Mouse (Mus musculus): ENCODE results near the gene Ermard. TPM values are rescaled to one million over a fixed set of nuclear protein-coding genes. Genes with fewer than 3 reads are reported as not detected.
"Not testable (repeated sequence)": the region's sequence is repeated elsewhere in the genome, so short reads cannot be mapped to it uniquely, and the experiment has no call there.

Ermard gene
- polyA plus RNA-seq (2011; ENCODE audit: insufficient read length, low read depth, missing spikeins): 47.8 and 67.9 TPM in 2 replicates

DNA sequence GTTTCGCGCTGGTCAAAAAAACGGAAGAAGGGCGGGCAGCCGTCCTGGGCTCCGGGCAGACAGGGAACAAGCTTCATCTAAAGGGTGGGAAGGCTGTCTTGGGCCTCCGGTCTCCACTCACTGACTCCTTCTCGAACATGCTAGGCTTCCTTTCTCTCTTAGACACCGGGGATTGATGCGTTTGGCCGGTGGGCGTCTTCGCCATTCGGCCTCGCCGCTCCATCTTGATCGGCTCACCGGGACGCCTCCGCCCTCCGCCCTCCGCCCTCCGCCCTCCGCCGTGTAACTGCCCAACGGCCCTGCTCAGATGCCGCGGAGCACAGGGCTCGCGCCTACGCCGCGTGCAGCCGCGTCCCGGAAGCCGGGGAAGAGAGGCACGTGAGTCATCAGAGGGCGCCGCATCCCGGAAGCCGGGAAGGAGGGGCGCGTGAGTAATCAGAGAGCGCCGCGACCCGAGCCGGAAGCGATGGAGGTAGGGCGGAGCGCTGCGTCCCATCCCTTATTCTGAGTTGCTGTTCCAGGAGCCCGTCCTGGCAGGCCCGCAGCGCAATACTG lies at the start of gene Ermard, which contains the start of the genes Tcte3 and Gm3448:
Gene Ermard (plus strand): TSS at position 34 of the 555 bp plus-strand sequence.
Gene Tcte3 (minus strand): TSS at position 314 of the 555 bp plus-strand sequence.
Gene Gm3448 (minus strand): TSS at position 363 of the 555 bp plus-strand sequence.
- not testable (repeated sequence) for H3K4me3 ChIP-seq (ENCODE audit: insufficient read depth, low read length); H3K27ac ChIP-seq (ENCODE audit: insufficient read depth, low read length); H3K4me1 ChIP-seq (ENCODE audit: control insufficient read depth, insufficient read depth, low read length)

DNA sequence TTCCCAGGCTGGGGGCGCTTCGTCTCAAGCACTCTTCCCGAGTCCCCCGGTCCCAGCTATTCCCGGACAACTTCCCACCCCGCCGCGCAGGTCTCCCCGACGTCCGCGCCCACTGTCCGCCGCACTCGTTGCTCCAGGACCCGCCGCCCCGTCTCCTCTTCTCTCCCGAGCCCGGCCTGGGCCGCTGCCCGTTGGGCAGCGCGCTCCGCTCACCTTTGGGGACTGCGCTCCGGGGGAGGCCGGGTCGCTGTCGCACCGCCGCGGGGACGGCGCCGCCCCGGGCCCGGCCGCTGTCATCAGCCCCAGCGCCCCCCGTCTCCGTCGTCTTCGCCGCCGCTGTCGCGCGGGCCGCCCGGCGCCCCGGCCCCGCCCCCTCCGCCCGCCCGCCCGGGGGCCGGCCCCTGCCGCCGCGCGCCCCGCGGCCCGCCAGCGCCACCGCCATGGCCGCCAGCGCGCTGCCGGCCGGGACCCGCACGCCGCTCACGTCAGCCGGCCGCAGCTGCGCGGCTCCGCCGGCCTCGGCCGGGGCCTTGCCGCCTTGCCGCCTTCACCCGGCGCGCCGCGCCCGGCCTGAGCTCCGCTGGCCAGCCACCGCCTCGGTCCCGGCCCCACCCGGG lies 48.4 kb upstream of the Ermard start:
- H3K4me1 ChIP-seq (ENCODE audit: control insufficient read depth, insufficient read depth, low read length); H3K27ac ChIP-seq (ENCODE audit: insufficient read depth, low read length): not testable (repeated sequence)

DNA sequence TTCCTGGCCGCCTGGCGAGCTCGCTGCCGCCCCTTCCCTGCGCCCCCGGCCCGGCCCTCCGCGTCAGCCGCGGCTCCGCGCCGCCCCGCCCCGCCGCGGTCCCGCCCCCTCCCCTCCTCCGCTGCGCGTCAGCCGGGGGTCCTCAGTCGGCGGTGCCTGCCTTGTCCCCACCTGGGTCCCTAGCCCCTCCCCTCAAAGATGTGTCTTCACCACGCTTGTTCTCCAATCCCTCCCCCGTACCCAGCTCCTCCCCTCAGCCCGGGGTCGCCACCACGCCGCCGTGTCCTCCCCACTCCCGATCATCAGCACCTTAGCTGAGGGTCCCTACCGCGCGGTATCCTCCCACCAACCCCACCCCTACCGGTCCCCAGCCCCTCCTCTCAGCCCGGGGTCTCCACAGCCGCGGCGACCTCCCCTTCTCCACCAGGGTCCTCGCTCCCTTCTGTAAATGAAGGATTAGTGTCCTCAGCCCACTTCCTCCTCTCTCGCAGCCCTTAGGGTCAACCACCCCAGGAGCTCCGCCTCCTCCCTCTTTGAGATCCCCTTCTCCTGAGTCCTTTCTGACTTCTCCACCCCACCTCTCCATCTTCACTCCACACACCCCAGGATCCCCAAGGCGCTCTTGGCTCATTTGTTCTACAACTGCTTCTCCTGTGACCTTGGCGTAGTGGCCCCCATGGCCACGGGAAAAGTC lies 47.7 kb upstream of the Ermard start:
- not testable (repeated sequence) for H3K4me3 ChIP-seq (ENCODE audit: insufficient read depth, low read length); H3K27ac ChIP-seq (ENCODE audit: insufficient read depth, low read length); H3K4me1 ChIP-seq (ENCODE audit: control insufficient read depth, insufficient read depth, low read length)

More for the DNA sequence above, 48.4 kb upstream of the Ermard start:
- not testable (repeated sequence) for H3K4me3 ChIP-seq (ENCODE audit: insufficient read depth, low read length)

DNA sequence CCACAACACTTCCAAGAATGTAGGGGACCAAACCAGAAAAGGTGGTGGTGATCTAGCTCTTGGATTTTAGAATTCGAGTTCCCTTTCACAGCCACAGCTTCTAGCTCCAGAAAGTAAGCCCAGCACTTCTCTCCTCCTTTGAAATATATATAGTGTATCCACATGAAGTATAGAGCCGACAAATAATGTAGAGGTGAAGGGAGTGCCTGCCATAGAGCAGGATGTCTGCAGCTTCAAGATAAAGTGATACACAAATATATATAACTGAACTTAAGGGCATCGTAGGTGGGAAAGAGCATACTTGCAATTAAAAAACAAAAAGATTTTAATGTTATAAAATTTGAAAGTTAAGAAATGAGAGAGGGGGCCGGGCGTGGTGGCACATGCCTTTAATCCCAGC lies 46.9 kb upstream of the Ermard start:
- not testable (repeated sequence) for H3K4me3 ChIP-seq (ENCODE audit: insufficient read depth, low read length); H3K27ac ChIP-seq (ENCODE audit: insufficient read depth, low read length); H3K4me1 ChIP-seq (ENCODE audit: control insufficient read depth, insufficient read depth, low read length)

DNA sequence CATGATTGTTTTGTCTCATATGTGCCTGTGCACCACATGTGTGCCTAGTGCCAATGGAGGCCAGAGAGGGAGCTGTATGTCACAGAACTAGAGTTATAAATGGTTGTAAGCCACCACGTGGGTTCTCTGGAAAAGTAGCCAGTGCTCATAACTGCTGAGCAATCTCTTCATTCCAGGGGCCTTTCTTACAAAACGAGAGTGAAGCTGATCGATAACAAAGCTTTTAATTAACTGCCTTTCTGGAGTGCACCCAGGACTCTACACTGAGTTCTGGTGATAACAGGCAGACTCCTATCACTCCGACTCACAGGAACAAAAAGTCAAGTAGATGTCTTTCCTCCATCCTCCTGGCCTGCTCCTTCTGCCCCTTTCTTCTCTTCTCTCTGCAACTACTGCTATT lies 41.0 kb upstream of the Ermard start:
- H3K27ac ChIP-seq (ENCODE audit: insufficient read depth, low read length); H3K4me1 ChIP-seq (ENCODE audit: control insufficient read depth, insufficient read depth, low read length); H3K4me3 ChIP-seq (ENCODE audit: insufficient read depth, low read length): not testable (repeated sequence)

DNA sequence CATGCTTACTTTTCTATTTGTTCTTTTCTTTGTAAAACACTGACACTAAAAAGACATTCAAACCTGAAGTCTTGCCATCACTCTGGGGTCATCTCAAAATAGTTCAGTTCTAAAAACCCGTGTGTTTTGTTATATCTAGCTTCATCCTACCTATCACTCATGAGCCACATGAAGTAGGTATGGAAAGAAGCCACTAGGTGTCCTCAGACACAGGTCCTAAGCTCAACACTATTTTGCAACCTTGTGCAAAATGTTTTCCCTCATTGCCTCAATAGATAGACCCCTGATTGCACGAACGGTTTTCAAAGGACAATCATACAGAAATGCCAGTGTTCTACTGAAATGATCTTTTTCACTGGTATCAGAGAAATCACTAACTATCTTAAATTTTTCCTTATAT lies 31.9 kb upstream of the Ermard start:
- H3K4me3 ChIP-seq (ENCODE audit: insufficient read depth, low read length); H3K27ac ChIP-seq (ENCODE audit: insufficient read depth, low read length); H3K4me1 ChIP-seq (ENCODE audit: control insufficient read depth, insufficient read depth, low read length): not testable (repeated sequence)

DNA sequence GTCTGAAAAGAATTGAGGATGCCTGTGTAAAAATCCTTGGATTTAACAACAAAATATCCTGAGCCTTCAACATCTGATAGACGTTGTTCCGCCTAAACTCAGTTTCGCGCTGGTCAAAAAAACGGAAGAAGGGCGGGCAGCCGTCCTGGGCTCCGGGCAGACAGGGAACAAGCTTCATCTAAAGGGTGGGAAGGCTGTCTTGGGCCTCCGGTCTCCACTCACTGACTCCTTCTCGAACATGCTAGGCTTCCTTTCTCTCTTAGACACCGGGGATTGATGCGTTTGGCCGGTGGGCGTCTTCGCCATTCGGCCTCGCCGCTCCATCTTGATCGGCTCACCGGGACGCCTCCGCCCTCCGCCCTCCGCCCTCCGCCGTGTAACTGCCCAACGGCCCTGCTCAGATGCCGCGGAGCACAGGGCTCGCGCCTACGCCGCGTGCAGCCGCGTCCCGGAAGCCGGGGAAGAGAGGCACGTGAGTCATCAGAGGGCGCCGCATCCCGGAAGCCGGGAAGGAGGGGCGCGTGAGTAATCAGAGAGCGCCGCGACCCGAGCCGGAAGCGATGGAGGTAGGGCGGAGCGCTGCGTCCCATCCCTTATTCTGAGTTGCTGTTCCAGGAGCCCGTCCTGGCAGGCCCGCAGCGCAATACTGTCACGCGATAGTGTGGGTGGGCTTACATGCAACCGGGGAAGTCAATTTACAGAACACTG lies 31.1 kb upstream of the Ermard start, which contains the start of gene Gm3435:
Gene Gm3435 (plus strand): TSS at position 471 of the 708 bp plus-strand sequence.
- not testable (repeated sequence) for H3K27ac ChIP-seq (ENCODE audit: insufficient read depth, low read length); H3K4me1 ChIP-seq (ENCODE audit: control insufficient read depth, insufficient read depth, low read length); H3K4me3 ChIP-seq (ENCODE audit: insufficient read depth, low read length)

DNA sequence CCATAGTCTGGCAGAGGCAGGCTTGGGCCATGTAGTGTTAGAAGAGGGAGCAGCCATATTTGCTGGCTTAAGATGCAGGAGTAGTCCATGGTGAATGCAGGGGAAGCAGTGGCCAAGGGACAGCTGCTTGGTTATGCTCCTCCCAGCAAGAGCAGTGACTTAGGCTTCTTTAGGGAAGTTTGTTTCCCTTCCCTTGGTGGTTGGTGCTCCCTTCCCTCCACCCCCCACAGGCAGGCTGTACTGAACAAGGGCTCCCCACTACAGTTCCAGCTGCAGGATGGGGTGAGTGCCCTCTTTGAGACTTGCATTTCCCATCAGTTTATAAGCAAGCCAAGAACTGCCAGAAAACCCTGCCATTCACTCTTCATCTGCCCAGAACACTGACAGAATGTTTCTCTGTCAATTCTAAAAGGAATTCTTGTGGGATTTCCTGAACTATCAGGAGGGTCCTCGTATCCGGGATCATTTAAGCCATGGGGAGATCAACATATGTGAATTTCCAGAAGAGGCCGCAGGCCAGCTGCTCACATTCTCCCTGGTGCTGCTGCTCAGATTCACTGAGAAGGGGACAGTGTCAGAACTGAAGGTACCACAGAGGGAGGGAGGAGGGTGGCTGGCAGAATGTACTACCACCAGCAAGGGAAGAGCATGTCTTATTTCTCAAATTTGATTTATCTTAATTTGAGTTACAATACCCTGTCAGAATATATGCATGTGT lies 19.3 kb upstream of the Ermard start:
- not testable (repeated sequence) for H3K4me1 ChIP-seq (ENCODE audit: control insufficient read depth, insufficient read depth, low read length); H3K4me3 ChIP-seq (ENCODE audit: insufficient read depth, low read length)
- H3K27ac ChIP-seq (ENCODE audit: insufficient read depth, low read length): peak overlapping the region; percentile 15; the same call in 1 of the 2 replicates

DNA sequence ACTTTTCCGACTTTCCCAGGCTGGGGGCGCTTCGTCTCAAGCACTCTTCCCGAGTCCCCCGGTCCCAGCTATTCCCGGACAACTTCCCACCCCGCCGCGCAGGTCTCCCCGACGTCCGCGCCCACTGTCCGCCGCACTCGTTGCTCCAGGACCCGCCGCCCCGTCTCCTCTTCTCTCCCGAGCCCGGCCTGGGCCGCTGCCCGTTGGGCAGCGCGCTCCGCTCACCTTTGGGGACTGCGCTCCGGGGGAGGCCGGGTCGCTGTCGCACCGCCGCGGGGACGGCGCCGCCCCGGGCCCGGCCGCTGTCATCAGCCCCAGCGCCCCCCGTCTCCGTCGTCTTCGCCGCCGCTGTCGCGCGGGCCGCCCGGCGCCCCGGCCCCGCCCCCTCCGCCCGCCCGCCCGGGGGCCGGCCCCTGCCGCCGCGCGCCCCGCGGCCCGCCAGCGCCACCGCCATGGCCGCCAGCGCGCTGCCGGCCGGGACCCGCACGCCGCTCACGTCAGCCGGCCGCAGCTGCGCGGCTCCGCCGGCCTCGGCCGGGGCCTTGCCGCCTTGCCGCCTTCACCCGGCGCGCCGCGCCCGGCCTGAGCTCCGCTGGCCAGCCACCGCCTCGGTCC lies 17.0 kb upstream of the Ermard start:
- not testable (repeated sequence) for H3K4me1 ChIP-seq (ENCODE audit: control insufficient read depth, insufficient read depth, low read length); H3K4me3 ChIP-seq (ENCODE audit: insufficient read depth, low read length)

DNA sequence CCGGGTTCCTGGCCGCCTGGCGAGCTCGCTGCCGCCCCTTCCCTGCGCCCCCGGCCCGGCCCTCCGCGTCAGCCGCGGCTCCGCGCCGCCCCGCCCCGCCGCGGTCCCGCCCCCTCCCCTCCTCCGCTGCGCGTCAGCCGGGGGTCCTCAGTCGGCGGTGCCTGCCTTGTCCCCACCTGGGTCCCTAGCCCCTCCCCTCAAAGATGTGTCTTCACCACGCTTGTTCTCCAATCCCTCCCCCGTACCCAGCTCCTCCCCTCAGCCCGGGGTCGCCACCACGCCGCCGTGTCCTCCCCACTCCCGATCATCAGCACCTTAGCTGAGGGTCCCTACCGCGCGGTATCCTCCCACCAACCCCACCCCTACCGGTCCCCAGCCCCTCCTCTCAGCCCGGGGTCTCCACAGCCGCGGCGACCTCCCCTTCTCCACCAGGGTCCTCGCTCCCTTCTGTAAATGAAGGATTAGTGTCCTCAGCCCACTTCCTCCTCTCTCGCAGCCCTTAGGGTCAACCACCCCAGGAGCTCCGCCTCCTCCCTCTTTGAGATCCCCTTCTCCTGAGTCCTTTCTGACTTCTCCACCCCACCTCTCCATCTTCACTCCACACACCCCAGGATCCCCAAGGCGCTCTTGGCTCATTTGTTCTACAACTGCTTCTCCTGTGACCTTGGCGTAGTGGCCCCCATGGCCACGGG lies 16.4 kb upstream of the Ermard start:
- H3K4me1 ChIP-seq (ENCODE audit: control insufficient read depth, insufficient read depth, low read length); H3K27ac ChIP-seq (ENCODE audit: insufficient read depth, low read length); H3K4me3 ChIP-seq (ENCODE audit: insufficient read depth, low read length): not testable (repeated sequence)

More for the DNA sequence above, 17.0 kb upstream of the Ermard start:
- not testable (repeated sequence) for H3K27ac ChIP-seq (ENCODE audit: insufficient read depth, low read length)

DNA sequence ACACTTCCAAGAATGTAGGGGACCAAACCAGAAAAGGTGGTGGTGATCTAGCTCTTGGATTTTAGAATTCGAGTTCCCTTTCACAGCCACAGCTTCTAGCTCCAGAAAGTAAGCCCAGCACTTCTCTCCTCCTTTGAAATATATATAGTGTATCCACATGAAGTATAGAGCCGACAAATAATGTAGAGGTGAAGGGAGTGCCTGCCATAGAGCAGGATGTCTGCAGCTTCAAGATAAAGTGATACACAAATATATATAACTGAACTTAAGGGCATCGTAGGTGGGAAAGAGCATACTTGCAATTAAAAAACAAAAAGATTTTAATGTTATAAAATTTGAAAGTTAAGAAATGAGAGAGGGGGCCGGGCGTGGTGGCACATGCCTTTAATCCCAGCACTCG lies 15.5 kb upstream of the Ermard start:
- H3K4me1 ChIP-seq (ENCODE audit: control insufficient read depth, insufficient read depth, low read length); H3K27ac ChIP-seq (ENCODE audit: insufficient read depth, low read length); H3K4me3 ChIP-seq (ENCODE audit: insufficient read depth, low read length): not testable (repeated sequence)

DNA sequence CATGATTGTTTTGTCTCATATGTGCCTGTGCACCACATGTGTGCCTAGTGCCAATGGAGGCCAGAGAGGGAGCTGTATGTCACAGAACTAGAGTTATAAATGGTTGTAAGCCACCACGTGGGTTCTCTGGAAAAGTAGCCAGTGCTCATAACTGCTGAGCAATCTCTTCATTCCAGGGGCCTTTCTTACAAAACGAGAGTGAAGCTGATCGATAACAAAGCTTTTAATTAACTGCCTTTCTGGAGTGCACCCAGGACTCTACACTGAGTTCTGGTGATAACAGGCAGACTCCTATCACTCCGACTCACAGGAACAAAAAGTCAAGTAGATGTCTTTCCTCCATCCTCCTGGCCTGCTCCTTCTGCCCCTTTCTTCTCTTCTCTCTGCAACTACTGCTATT lies 9.6 kb upstream of the Ermard start:
- H3K27ac ChIP-seq (ENCODE audit: insufficient read depth, low read length); H3K4me3 ChIP-seq (ENCODE audit: insufficient read depth, low read length): not testable (repeated sequence)

DNA sequence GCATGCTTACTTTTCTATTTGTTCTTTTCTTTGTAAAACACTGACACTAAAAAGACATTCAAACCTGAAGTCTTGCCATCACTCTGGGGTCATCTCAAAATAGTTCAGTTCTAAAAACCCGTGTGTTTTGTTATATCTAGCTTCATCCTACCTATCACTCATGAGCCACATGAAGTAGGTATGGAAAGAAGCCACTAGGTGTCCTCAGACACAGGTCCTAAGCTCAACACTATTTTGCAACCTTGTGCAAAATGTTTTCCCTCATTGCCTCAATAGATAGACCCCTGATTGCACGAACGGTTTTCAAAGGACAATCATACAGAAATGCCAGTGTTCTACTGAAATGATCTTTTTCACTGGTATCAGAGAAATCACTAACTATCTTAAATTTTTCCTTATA lies 553 bp upstream of the Ermard start:
- H3K4me3 ChIP-seq (ENCODE audit: insufficient read depth, low read length); H3K4me1 ChIP-seq (ENCODE audit: control insufficient read depth, insufficient read depth, low read length); H3K27ac ChIP-seq (ENCODE audit: insufficient read depth, low read length): not testable (repeated sequence)

More for the DNA sequence above, 9.6 kb upstream of the Ermard start:
- H3K4me1 ChIP-seq (ENCODE audit: control insufficient read depth, insufficient read depth, low read length): not testable (repeated sequence)

DNA sequence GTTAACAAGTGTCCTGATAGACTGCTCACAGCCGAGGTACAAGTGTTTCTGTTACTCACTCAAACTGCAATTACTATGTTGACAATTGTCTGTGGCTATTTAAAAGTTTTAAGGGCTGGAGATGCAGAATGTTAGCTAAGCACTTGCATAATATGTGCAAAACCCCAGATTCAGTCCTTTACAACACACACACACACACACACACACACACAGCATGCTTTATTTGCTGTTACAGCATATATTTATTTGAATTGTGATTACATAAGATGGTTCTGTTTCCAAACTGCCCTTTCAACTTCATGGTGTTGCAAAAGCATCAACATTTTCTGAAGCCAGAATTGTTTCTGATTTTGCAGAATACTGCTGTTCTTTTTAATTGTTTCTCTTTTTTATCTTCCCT lies 9.3 kb downstream of the Ermard start:
- H3K27ac ChIP-seq (ENCODE audit: insufficient read depth, low read length); H3K4me1 ChIP-seq (ENCODE audit: control insufficient read depth, insufficient read depth, low read length); H3K4me3 ChIP-seq (ENCODE audit: insufficient read depth, low read length): not testable (repeated sequence)
